Mouse (Mus musculus) embryonic facial prominence, embryonic 13.5 days (tissue): ENCODE data around the gene Ube2cbp. TPM values are rescaled to one million over a fixed set of nuclear protein-coding genes. Genes with fewer than 3 reads are reported as not detected.
A peak's percentile ranks its signal among the peaks of the same experiment; 100 is the strongest.

Experiments
- ATAC-seq: fragments of 200-750 bp; cut with Nextera tagmentation; 2 replicates; pipeline ENCODE4 v1.8.0; 2017; ENCODE audit warnings: low read depth; ENCODE audit not compliant: insufficient number of reproducible peaks, insufficient read depth, low FRiP score, low TSS enrichment
- H3K27ac ChIP-seq: fragments of 300-500 bp; sonication (generic); 2 replicates; pipeline ENCODE4 v1.5.1; 2015; ENCODE audit warnings: moderate library complexity, mild to moderate bottlenecking, inconsistent platforms
- H3K27me3 ChIP-seq: fragments of 300-500 bp; sonication (generic); 2 replicates; pipeline ENCODE4 v1.6.1; 2015; ENCODE audit warnings: mild to moderate bottlenecking, inconsistent platforms
- H3K36me3 ChIP-seq: fragments of 300-500 bp; sonication (generic); 2 replicates; pipeline ENCODE4 v1.6.1; 2015; ENCODE audit warnings: mild to moderate bottlenecking, inconsistent platforms
- H3K4me1 ChIP-seq: fragments of 300-500 bp; sonication (generic); 2 replicates; pipeline ENCODE4 v1.6.1; 2015; ENCODE audit warnings: inconsistent platforms
- H3K4me2 ChIP-seq: fragments of 300-500 bp; sonication (generic); 2 replicates; pipeline ENCODE4 v1.6.1; 2015; ENCODE audit warnings: moderate library complexity, mild to moderate bottlenecking, inconsistent platforms
- H3K4me3 ChIP-seq: fragments of 300-500 bp; sonication (generic); 2 replicates; pipeline ENCODE4 v1.5.1; 2015; ENCODE audit warnings: mild to moderate bottlenecking, inconsistent platforms
- H3K9ac ChIP-seq: fragments of 300-500 bp; sonication (generic); 2 replicates; pipeline ENCODE4 v1.6.1; 2015; ENCODE audit warnings: mild to moderate bottlenecking, inconsistent platforms
- H3K9me3 ChIP-seq: fragments of 300-500 bp; sonication (generic); 2 replicates; pipeline ENCODE4 v1.6.1; 2016; ENCODE audit warnings: inconsistent platforms
- WGBS: fragments of 180-500 bp; shearing (Covaris S2); methylation state at CpG from one replicate; pipeline ENCODE4 v1.1.7; 2015; ENCODE audit warnings: mixed read lengths; 5-methylcytosine and 5-hydroxymethylcytosine counted together
- polyA plus RNA-seq: library from polyadenylated mRNA; unstranded; fragments of >200 nt; fragmentation: Nextera tagmentation; extraction: Ambion mirVana; gene quantifications from 2 replicates; pipeline ENCODE4 v1.2.1, GENCODE M21; 2015

The Ube2cbp gene
- polyA plus RNA-seq, 1 experiment from 2014 or later, result 5.9 TPM

DNA sequence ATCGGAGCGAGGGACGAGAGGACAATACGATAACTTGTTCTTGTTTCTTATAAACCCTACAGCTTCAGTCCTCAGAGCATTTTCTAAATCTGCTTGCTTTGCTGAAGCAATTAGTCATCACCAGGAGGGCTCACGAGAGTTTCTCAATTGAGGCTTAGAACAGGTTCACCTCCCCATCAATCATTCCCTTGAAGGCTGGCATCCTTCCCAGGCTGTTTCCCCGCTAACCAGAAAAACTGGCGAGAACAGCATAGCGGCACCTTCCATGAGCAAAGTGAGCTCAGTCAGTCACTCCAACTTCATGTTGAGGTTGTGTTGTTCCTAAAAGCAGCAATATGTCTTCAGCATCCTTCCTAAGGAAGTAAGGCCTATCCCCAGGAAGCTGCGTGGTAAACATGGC is 104.2 kb downstream of the Ube2cbp start:
- H3K4me3 ChIP-seq, result no peak overlapping the region
- H3K9me3 ChIP-seq, result no peaks in the 10 kb centered on the region
- H3K9ac ChIP-seq, result no peak overlapping the region
- 82% methylated on average over 9 of the region's 9 CpGs for WGBS
- H3K27ac ChIP-seq, result no peak overlapping the region
- H3K27me3 ChIP-seq, result no peaks in the 10 kb centered on the region
- ATAC-seq, result no peak
- no peak overlapping the region for H3K4me2 ChIP-seq
- no peaks in the 10 kb centered on the region for H3K4me1 ChIP-seq
- no peaks in the 10 kb centered on the region for H3K36me3 ChIP-seq

DNA sequence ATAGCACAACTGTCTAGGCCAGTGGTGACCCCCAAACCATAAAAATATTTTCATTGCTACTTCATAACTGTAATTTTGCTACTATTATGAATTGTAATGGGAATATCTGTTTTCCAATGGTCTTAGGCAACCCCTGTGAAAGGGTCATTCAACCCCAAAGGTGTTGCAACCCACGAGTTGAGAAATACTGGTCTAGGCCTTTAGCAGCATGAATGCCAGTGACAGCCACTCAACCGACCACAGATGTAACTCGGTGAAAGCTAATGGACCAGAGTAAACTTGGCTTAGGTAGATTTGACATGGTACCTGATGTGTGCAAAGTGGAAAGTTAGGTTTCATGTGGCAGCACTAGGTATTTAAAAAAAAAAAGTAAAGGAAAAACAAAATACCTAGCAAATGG is 108.9 kb downstream of the Ube2cbp start:
- Histone ChIP-seq H3K27me3 (no peaks in the 10 kb centered on the region), H3K9me3 (no peaks in the 10 kb centered on the region), H3K27ac (no peak overlapping the region), H3K4me2 (no peak overlapping the region), H3K4me3 (no peak overlapping the region), H3K4me1 (no peaks in the 10 kb centered on the region), H3K9ac (no peak overlapping the region), H3K36me3 (no peaks in the 10 kb centered on the region)
- ATAC-seq, result no peak
- 78% methylated on average over 3 of the region's 3 CpGs for WGBS

DNA sequence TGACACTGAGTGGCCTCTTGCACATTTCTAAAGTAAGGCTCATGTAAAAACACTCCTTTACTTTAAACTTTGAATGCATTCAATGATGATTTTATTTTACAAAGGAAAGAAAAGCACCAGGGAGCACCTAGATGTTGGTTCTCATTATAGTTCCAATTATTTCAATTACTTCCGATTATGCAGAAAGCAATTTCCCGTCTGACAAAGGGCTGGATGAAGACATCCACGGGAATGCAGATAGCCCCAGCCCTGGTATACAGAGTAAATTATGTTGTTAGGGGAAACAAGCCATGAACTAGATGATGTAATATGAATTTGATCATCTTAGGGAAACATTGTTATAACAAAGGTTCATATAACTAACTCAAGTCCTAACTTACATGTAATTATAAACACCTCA is 113.3 kb downstream of the Ube2cbp start:
- 51% methylated on average over 3 of the region's 3 CpGs for WGBS
- no peaks in the 10 kb centered on the region for H3K27me3 ChIP-seq
- no peak overlapping the region for H3K9ac ChIP-seq
- no peak overlapping the region for H3K27ac ChIP-seq
- no peak overlapping the region for H3K4me2 ChIP-seq
- no peaks in the 10 kb centered on the region for H3K9me3 ChIP-seq
- H3K36me3 ChIP-seq, result no peaks in the 10 kb centered on the region
- no peak for ATAC-seq
- H3K4me3 ChIP-seq, result no peak overlapping the region
- no peaks in the 10 kb centered on the region for H3K4me1 ChIP-seq

DNA sequence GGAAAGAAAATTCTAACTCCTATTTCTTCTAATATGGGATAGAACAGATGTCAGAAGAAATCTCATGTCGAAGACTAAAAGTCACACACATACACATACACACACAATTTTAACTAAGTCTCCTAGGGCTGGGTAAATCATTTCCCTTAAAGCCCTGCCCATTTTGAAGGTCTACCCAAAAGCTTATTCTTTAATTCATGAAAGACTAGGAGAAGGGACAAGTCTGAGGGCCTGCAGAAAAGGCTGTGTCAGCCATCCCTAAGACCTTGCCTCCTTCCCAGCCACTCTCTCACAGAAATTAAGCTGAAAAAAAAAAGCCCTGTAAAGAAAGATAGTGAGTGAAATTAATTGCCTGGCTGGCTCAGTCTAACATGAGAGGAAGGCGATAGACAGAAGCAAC is 128.0 kb downstream of the Ube2cbp start:
- ATAC-seq, result no peak
- 78% methylated on average over 2 of the region's 2 CpGs for WGBS

DNA sequence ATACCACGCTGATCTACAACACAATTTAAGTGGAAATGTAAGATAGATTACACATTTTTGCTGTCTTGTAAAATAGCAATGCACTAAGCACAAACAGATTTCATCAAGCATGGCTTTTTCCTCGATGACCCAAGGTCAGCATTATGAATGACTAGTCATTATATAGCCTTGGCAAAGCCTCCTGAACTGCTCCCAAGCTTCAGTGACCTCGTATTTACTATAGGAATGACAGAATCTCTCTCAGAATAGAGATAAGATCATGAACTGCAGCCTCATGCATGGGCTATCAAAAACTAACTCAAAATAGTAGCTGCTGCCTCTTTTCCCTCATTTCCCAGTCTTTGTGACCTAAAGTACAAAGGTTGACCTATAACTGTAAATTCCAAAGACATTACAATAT is 128.4 kb downstream of the Ube2cbp start:
- 62% methylated on average over 3 of the region's 3 CpGs for WGBS

More for the DNA sequence above, 128.0 kb downstream of the Ube2cbp start:
- Histone ChIP-seq H3K27ac (no peak overlapping the region), H3K9me3 (no peaks in the 10 kb centered on the region), H3K27me3 (no peaks in the 10 kb centered on the region), H3K4me1 (no peaks in the 10 kb centered on the region), H3K4me2 (no peak overlapping the region), H3K9ac (no peak overlapping the region), H3K4me3 (no peak overlapping the region), H3K36me3 (no peaks in the 10 kb centered on the region)

DNA sequence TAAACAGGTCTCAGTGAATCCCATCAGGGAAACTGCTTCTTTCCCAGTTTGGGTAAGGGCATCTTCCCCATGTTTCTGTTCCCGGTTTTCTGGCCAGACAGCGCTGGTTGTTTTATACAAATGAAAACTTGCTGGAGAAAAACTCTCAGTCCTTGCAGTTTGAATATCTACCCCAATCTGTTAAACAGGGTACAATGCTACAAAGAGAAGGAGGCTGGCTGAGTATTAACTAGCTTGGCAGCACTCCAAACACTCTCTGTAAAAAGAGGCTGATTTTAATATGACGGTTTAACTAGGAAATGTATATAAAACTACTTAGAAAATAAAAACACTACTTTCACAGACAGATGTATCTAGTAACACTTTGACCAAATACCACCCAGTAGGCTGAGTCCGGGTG is 129.2 kb downstream of the Ube2cbp start:
- no peak for ATAC-seq
- Histone ChIP-seq H3K27me3 (no peaks in the 10 kb centered on the region), H3K36me3 (no peaks in the 10 kb centered on the region), H3K27ac (no peak overlapping the region), H3K4me2 (no peak overlapping the region), H3K9ac (no peak overlapping the region), H3K4me1 (no peaks in the 10 kb centered on the region), H3K9me3 (no peaks in the 10 kb centered on the region), H3K4me3 (no peak overlapping the region)
- 60% methylated on average over 4 of the region's 4 CpGs for WGBS

More for the DNA sequence above, 128.4 kb downstream of the Ube2cbp start:
- H3K4me2 ChIP-seq, result no peak overlapping the region
- H3K4me1 ChIP-seq, result no peaks in the 10 kb centered on the region
- ATAC-seq, result no peak
- H3K9ac ChIP-seq, result no peak overlapping the region
- no peak overlapping the region for H3K4me3 ChIP-seq
- no peaks in the 10 kb centered on the region for H3K27me3 ChIP-seq
- no peak overlapping the region for H3K27ac ChIP-seq
- H3K9me3 ChIP-seq, result no peaks in the 10 kb centered on the region
- H3K36me3 ChIP-seq, result no peaks in the 10 kb centered on the region

DNA sequence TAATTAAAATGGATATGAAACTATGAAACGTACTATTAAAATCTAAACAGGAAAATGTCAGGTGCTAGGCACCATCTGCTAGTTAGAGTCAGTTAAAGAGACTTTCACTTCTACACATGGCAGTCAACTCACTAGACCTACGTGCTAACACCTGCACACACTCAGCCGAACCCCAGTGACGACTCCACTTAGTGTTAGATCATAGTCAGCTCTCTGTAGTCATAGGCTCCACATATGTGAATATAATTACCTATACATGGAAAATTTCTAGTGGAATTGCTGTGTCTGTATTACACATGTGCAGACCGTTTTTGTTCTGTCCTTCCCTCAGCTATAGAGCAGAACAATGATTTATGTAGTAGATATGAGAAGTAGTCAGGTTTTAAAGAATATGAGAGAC is 130.4 kb downstream of the Ube2cbp start:
- no peak overlapping the region for H3K4me3 ChIP-seq
- no peak for ATAC-seq
- H3K27ac ChIP-seq, result no peak overlapping the region
- no peaks in the 10 kb centered on the region for H3K9me3 ChIP-seq
- no peaks in the 10 kb centered on the region for H3K27me3 ChIP-seq
- no peak overlapping the region for H3K9ac ChIP-seq
- H3K4me2 ChIP-seq, result no peak overlapping the region
- H3K36me3 ChIP-seq, result no peaks in the 10 kb centered on the region
- no peaks in the 10 kb centered on the region for H3K4me1 ChIP-seq
- WGBS, result 83% methylated on average over 5 of the region's 5 CpGs

DNA sequence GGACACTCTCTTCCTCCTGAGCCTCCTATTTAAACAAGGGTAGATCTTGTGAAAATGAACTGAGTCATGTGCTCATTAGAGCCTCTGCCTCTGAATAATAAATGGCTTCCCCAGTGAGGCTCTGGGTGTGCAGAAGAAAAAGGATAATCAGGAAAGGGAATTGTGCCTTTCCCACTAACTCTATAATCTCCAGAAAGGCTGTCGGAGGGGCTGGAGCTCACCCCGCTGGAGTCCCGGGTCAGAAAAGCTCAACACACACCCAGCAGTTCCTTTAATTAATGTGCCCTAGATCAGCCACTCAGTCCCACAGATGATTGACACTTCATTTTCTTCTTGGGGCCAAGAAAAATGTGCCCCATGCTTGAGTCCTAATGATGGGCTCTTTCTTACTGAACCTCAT is 134.2 kb downstream of the Ube2cbp start:
- Histone ChIP-seq H3K4me1 (peaks cover 14% of the 10 kb centered on the region), H3K4me3 (no peak overlapping the region), H3K9ac (no peak overlapping the region), H3K9me3 (no peaks in the 10 kb centered on the region), H3K27me3 (no peaks in the 10 kb centered on the region), H3K36me3 (no peaks in the 10 kb centered on the region), H3K4me2 (no peak overlapping the region), H3K27ac (no peak overlapping the region)
- 77% methylated on average over 3 of the region's 3 CpGs for WGBS
- no peak for ATAC-seq

DNA sequence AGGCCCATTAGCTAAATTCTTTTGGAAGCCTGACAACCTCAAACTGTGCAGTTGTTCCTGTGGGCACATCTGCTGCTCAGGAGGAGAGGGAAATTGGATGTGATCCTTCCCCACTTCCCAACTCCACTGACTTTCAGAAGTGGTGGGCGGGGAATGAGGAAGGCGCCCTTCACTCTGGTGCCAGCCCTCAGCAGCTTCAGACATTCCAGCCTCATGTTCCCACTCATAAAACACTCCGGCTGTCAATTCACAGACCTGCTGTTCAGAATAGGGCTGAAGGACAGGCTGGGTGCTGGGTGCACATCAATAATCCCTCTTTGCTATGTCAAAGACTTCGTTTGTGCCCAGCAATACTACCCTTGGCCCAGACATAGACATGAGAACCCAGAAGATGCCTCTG is 136.5 kb downstream of the Ube2cbp start:
- Histone ChIP-seq H3K4me2 (no peak overlapping the region), H3K9ac (no peak overlapping the region), H3K27ac (no peak overlapping the region), H3K36me3 (no peaks in the 10 kb centered on the region), H3K4me1 (peaks cover 23% of the 10 kb centered on the region), H3K4me3 (no peak overlapping the region), H3K27me3 (no peaks in the 10 kb centered on the region), H3K9me3 (no peaks in the 10 kb centered on the region)
- 63% methylated on average over 4 of the region's 4 CpGs for WGBS
- ATAC-seq, result no peak

DNA sequence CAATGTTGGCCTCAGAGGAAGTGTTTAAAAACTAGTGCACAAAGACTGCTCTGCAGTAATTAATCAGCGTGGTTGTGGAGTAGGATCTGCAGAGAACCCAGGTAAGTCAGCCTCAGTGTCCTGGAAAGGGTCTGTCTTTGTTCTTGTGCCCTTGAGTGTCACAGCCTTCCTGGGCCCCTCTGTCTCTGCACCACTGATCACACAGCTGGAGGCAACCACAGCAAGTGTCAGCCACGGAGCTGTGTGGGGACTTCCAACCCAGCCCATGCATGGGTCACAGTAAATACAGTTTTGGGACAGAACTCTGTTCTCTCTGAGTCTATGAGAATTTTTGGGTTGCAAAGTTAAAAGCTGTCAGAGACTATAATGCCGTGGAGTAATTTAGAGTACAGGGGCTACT is 137.4 kb downstream of the Ube2cbp start:
- no peaks in the 10 kb centered on the region for H3K27me3 ChIP-seq
- ATAC-seq, result no peak
- no peak overlapping the region for H3K4me2 ChIP-seq
- peaks cover 23% of the 10 kb centered on the region for H3K4me1 ChIP-seq
- 56% methylated on average over 3 of the region's 3 CpGs for WGBS
- H3K36me3 ChIP-seq, result no peaks in the 10 kb centered on the region
- no peaks in the 10 kb centered on the region for H3K9me3 ChIP-seq
- no peak overlapping the region for H3K4me3 ChIP-seq
- H3K9ac ChIP-seq, result no peak overlapping the region
- H3K27ac ChIP-seq, result no peak overlapping the region

DNA sequence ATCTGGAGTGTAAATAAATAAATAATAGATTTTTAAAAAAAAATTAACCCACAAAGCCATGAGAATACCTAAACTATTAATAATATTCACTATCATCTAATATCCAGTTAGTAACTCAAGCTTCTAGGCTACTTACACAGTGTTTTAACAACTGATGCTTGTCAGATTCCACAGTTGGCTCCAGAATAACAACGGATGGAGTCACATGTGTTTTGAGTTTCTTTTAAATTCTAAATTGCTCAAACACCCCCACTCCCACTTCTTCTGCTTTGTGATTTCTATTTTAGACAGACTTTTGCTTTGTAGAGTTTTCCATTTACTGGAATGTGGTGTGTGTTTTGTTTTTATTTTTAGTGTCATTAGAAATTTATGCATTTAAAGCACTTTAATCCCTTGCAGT is 140.0 kb downstream of the Ube2cbp start:
- no peak overlapping the region for H3K9ac ChIP-seq
- no peaks in the 10 kb centered on the region for H3K9me3 ChIP-seq
- no peak for ATAC-seq
- 18% methylated on average over 1 of the region's 1 CpGs for WGBS
- H3K27ac ChIP-seq, result peak overlapping the region; percentile 64
- H3K4me1 ChIP-seq, result peaks cover 23% of the 10 kb centered on the region
- no peaks in the 10 kb centered on the region for H3K27me3 ChIP-seq
- peak overlapping the region; percentile 27 for H3K4me2 ChIP-seq
- H3K36me3 ChIP-seq, result no peaks in the 10 kb centered on the region
- no peak overlapping the region for H3K4me3 ChIP-seq

DNA sequence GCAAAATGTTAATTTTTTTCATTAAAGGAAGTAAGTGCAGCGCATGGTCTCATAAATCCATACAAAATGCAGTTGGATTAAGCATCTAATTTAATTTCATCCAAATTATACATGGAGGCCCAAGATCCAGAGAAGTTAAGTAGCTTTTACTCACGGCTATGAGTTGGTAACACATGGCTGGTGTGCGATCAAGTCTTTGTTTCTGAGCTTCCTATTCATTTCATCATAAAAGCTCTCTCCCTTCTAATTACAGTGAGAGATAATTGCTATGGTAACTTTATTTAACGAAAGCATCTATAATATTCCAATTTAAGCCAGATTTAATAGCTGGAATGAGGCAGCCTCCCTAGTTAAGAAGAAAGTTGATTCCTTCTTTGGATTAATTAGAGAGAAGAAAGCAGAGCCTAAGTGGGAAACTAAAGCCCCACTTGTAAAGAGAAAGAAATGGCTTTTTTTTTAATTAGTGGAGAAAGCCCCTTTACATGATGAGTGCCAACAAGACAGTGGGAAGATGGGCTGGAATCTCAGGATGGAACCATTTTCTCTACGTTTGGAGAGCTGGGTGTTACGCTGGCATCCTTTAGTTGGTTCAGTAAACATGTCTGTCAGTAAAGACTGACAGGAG is 145.1 kb downstream of the Ube2cbp start:
- no peaks in the 10 kb centered on the region for H3K9me3 ChIP-seq
- peaks cover 4% of the 10 kb centered on the region for H3K4me1 ChIP-seq
- no peak overlapping the region for H3K9ac ChIP-seq
- H3K27ac ChIP-seq, result no peak overlapping the region
- H3K27me3 ChIP-seq, result no peaks in the 10 kb centered on the region
- H3K4me2 ChIP-seq, result no peak overlapping the region
- no peak for ATAC-seq
- 50% methylated on average over 6 of the region's 6 CpGs for WGBS
- H3K36me3 ChIP-seq, result no peaks in the 10 kb centered on the region
- H3K4me3 ChIP-seq, result no peak overlapping the region
